Mouse (Mus musculus): ENCODE measurements around the gene Psg25. TPM values are rescaled to one million over a fixed set of nuclear protein-coding genes. Genes with fewer than 3 reads are reported as not detected.
"Not testable (repeated sequence)": the region's sequence is repeated elsewhere in the genome, so short reads cannot be mapped to it uniquely, and the experiment has no call there.

Gene Psg25
- not detected in 2 replicates for polyA plus RNA-seq (2016; fragmentation: Nextera tagmentation; extraction: Ambion mirVana)

DNA sequence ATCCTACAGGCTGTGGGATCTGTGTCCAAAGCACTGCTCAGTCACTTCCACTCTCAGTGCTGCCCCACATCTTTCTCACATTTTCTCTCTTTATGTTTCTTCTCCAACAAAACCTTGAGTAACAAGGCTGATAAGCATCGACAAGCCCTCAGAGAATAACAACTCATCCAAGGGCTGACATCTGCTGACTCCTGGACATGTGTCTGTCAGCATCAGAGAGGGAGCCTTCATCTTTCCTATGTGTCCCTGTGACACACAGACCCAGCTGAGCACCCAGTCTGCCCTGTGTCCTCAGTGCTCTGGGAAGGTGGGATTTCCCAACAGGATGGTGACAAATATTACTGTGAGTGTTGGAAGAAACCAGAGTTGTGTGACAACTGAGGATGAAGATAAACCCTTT is at the start of gene Psg25:
Gene Psg25, minus strand, starts transcription at position 101 of the 400 bp plus-strand sequence.
- 85% methylated on average over 1 of the region's 1 CpGs for WGBS
- Histone ChIP-seq H3K36me3 (no peaks in the 10 kb centered on the region), H3K27me3 (no peaks in the 10 kb centered on the region), H3K9me3 (0 out of 2 replicates have a peak, but pooled peaks cover 14% of the 10 kb centered on the region), H3K27ac (no peak within 1 kb of the TSS), H3K4me1 (replicated peaks) (no peaks in the 10 kb centered on the region), H3K4me3 (replicated peaks) (no peak within 1 kb of the TSS), H3K9ac (replicated peaks) (no peak within 1 kb of the TSS), H3K4me2 (no peak within 1 kb of the TSS)
- ATAC-seq (ENCODE audit: insufficient number of reproducible peaks, insufficient read depth, low FRiP score, low TSS enrichment, low read depth), result no peak

DNA sequence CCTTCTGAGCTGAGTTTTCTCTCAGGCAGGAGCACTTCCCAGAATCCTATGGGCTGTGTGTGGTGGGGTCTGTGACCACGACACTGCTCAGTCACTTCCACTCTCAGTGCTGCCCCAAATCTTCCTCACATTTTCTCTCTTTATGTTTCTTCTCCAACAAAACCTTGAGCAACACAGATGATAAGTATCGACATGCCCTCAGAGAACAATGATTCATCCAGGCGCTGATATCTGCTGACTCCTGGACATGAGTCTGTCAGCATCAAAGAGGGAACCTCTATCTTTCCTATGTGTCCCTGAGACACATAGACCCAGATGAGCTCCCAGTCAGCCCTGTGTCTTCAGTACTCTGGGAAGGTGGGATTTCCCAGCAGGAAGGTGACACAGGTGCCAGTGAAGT is 35.1 kb upstream of the Psg25 start, which contains the start of gene Psg27:
Gene Psg27, minus strand, starts transcription at position 101 of the 400 bp plus-strand sequence.
- no peaks in the 10 kb centered on the region for H3K4me1 ChIP-seq (replicated peaks)
- peaks cover 17% of the 10 kb centered on the region; the same call in 1 of the 2 replicates for H3K9me3 ChIP-seq
- 74% methylated on average over 3 of the region's 3 CpGs for WGBS
- no peak within 1 kb of the TSS for H3K9ac ChIP-seq (replicated peaks)
- H3K27ac ChIP-seq, result no peak within 1 kb of the TSS
- no peaks in the 10 kb centered on the region for H3K36me3 ChIP-seq
- H3K4me2 ChIP-seq, result no peak within 1 kb of the TSS
- H3K27me3 ChIP-seq, result no peaks in the 10 kb centered on the region
- no peak within 1 kb of the TSS for H3K4me3 ChIP-seq (replicated peaks)
- ATAC-seq (ENCODE audit: insufficient number of reproducible peaks, insufficient read depth, low FRiP score, low TSS enrichment, low read depth), result no peak

DNA sequence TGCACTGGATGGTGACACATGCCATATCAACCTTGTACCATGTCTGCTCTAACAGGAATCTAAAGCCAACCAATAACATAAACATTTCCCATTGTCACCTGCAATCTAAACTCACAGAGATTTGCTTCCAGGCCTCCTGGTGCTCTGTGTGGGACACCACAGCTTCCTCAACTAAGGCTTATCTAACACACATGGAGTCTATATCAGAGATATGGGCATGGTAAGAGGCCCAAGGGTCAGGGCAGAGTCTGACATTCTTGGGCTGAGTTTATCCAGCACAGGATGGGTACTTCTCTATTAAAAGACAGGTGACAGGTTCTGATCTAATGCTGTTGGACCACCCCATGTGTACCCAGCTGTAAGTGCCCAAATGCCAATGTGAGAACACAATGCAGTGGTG is 27.8 kb upstream of the Psg25 start:
- ATAC-seq (ENCODE audit: insufficient number of reproducible peaks, insufficient read depth, low FRiP score, low TSS enrichment, low read depth), result no peak
- Histone ChIP-seq H3K9ac (replicated peaks) (no peak overlapping the region), H3K27ac (no peak overlapping the region), H3K36me3 (no peaks in the 10 kb centered on the region), H3K4me3 (replicated peaks) (no peak overlapping the region), H3K4me2 (no peak overlapping the region), H3K9me3 (0 out of 2 replicates have a peak, but pooled peaks cover 18% of the 10 kb centered on the region), H3K4me1 (replicated peaks) (no peaks in the 10 kb centered on the region), H3K27me3 (no peaks in the 10 kb centered on the region)

DNA sequence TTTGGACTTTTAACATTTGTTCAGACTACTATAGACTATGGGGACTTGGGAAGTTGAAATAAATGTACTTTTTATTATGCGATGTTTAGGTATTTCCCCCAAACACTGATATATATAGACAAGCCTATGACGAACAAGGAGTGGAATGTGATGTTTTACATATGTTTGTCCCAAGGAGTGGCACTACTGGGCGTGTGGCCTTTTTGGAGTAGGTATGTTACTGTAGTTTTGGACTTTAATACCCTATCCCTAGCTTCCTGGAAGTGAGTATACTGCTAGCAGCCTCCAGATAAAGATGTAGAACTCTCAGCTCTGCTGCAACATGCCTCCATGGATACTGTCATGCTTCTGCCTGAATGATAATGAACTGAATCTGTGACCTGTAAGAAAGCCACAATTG is 23.7 kb upstream of the Psg25 start:
- not testable (repeated sequence) for H3K36me3 ChIP-seq; H3K4me1 ChIP-seq (replicated peaks); H3K27me3 ChIP-seq; H3K4me2 ChIP-seq; H3K9ac ChIP-seq (replicated peaks); ATAC-seq (ENCODE audit: insufficient number of reproducible peaks, insufficient read depth, low FRiP score, low TSS enrichment, low read depth); H3K27ac ChIP-seq; H3K4me3 ChIP-seq (replicated peaks)
- WGBS, result 80% methylated on average over 3 of the region's 3 CpGs
- H3K9me3 ChIP-seq, result 0 out of 2 replicates have a peak, but pooled peaks cover 19% of the 10 kb centered on the region

DNA sequence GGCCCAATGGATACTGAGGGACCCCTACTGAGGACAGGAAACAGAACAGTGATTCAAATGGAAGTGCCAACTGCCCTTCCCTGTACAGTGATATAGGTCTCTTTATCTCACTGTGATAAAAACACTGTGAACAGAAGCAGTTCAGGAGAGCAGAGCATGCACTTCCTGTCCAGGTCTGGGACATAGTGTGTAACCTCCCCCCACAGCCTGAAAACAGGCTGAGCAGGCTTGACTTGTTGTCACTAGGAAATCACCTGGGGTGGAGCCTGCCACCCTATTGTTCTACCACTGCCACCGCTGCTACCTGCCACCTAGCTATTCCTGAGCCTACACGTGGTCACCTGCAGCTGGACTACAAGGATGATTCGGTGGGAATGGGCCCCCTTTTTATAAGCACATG is 1.4 kb upstream of the Psg25 start:
- Histone ChIP-seq H3K27me3 (no peaks in the 10 kb centered on the region), H3K36me3 (no peaks in the 10 kb centered on the region), H3K9me3 (0 out of 2 replicates have a peak, but pooled peaks cover 14% of the 10 kb centered on the region), H3K27ac (no peak overlapping the region), H3K9ac (replicated peaks) (no peak overlapping the region), H3K4me2 (no peak overlapping the region), H3K4me3 (replicated peaks) (no peak overlapping the region), H3K4me1 (replicated peaks) (no peaks in the 10 kb centered on the region)
- 59% methylated on average over 3 of the region's 3 CpGs for WGBS
- no peak for ATAC-seq (ENCODE audit: insufficient number of reproducible peaks, insufficient read depth, low FRiP score, low TSS enrichment, low read depth)

DNA sequence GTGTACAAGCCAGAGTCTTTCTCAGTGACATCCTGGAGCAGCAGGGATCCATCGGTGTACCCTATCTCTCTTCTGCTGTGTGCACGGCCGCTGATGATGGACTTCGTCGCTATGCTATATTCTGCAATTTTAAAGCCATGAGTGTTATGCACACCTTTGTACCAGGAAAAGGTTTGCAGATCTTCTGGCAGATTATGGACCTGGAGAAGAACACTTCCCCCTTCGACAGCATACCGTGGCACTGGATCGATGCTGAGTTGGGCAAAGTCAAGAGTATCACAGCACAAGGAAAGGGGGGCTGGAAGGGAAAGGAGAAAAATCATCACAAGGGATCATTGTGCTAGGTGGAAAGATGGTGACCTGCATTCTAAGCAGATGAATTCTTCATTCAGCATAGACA is 7.4 kb downstream of the Psg25 start:
- no peak overlapping the region for H3K4me2 ChIP-seq
- H3K36me3 ChIP-seq, result no peaks in the 10 kb centered on the region
- WGBS, result 92% methylated on average over 8 of the region's 8 CpGs

DNA sequence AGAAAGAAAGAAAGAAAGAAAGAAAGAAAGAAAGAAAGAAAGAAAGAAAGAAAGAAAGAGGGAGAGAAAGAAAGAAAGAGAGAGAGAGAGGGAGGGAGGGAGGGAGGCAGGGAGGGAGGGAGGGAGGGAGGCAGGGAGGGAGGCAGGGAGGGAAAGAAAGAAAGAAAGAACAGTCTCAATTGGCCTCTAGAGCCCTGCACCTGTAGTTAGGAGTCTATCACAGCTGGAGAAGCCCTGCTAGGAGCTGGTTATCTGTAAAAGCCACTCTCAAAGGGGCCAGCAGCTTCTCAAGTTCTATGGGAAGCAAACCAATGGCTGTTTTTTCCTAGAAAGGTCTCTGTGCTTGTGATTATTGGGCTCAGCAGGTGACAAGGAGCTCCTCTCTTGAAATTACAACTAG is 19.2 kb downstream of the Psg25 start:
- not testable (repeated sequence) for H3K4me1 ChIP-seq (replicated peaks); H3K36me3 ChIP-seq; H3K4me3 ChIP-seq (replicated peaks); H3K4me2 ChIP-seq; ATAC-seq (ENCODE audit: insufficient number of reproducible peaks, insufficient read depth, low FRiP score, low TSS enrichment, low read depth); H3K27ac ChIP-seq; H3K27me3 ChIP-seq; H3K9ac ChIP-seq (replicated peaks); H3K9me3 ChIP-seq

More for the DNA sequence above, 7.4 kb downstream of the Psg25 start:
- Histone ChIP-seq H3K27me3 (no peaks in the 10 kb centered on the region), H3K4me1 (replicated peaks) (no peaks in the 10 kb centered on the region), H3K9ac (replicated peaks) (no peak overlapping the region), H3K27ac (no peak overlapping the region), H3K9me3 (peaks cover 11% of the 10 kb centered on the region; the same call in 1 of the 2 replicates), H3K4me3 (replicated peaks) (no peak overlapping the region)
- ATAC-seq (ENCODE audit: insufficient number of reproducible peaks, insufficient read depth, low FRiP score, low TSS enrichment, low read depth), result no peak

DNA sequence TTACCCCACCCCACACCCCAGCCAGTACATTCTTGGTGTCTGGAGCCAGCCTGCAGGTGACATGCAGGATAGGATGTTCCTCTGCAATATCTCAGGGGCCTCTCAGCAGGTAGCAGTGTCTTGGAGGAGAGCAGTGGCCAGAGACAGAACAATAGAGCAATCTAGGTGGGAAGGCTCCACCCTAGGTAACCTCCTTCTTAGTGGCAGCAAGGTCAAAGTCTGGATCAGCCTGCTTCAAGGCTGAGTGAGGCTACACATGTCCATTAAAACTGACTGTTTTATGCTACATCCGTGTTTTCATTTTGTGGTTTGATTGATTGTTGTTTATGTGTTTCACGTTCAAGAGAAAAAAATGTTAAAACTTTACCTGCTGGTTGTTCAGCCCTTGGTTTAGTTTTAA is 19.7 kb downstream of the Psg25 start:
- H3K9me3 ChIP-seq; H3K27me3 ChIP-seq; H3K4me1 ChIP-seq (replicated peaks); H3K36me3 ChIP-seq; H3K4me3 ChIP-seq (replicated peaks); H3K27ac ChIP-seq; H3K9ac ChIP-seq (replicated peaks); H3K4me2 ChIP-seq; ATAC-seq (ENCODE audit: insufficient number of reproducible peaks, insufficient read depth, low FRiP score, low TSS enrichment, low read depth): not testable (repeated sequence)
- WGBS, result 55% methylated on average over 2 of the region's 2 CpGs

DNA sequence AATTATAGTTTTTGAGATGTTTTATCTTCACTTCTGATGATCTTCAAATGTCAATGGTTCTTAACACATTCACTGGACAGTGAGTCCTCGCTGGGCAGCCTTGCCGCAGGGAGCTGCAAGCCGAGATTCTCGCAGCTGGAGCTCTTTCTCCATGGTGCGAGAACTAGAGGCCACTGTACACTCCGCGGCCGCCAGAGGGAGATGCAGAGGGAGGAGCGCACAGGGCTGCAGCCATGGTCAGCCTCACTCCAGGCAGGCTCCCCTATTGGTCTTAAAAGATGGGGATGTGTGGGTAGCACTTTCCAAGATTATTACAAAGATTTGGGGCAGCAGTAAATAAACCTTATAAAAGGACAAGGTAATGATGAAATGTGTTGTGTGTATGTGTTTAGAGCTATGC is 20.6 kb downstream of the Psg25 start:
- no peak for ATAC-seq (ENCODE audit: insufficient number of reproducible peaks, insufficient read depth, low FRiP score, low TSS enrichment, low read depth)
- H3K4me2 ChIP-seq, result no peak overlapping the region
- no peak overlapping the region for H3K4me3 ChIP-seq (replicated peaks)
- H3K9me3 ChIP-seq, result no peaks in the 10 kb centered on the region
- no peaks in the 10 kb centered on the region for H3K27me3 ChIP-seq
- WGBS, result 29% methylated on average over 9 of the region's 9 CpGs
- H3K36me3 ChIP-seq, result no peaks in the 10 kb centered on the region
- H3K4me1 ChIP-seq (replicated peaks), result no peaks in the 10 kb centered on the region
- H3K27ac ChIP-seq, result no peak overlapping the region
- H3K9ac ChIP-seq (replicated peaks), result no peak overlapping the region

DNA sequence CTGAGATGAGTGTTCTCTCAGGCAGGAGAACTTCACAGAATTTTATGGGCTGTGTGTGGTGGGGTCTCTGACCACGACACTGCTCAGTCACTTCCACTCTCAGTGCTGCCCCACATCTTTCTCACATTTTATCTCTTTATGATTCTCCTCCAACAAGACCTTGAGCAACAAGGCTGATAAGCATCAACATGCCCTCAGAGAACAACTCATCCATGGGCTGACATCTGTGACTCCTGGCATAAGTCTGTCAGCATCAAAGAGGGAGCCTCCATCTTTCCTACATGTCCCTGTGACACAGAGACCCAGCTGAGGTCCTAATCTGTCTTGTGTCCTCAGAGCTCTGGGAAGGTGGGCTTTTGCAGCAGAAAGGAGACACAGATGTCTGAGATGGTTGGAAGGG is 48.0 kb downstream of the Psg25 start, which contains the start of gene Psg26:
Gene Psg26, minus strand, starts transcription at position 101 of the 400 bp plus-strand sequence.
- Histone ChIP-seq H3K36me3 (no peaks in the 10 kb centered on the region), H3K27ac (no peak within 1 kb of the TSS), H3K9me3 (peaks cover 32% of the 10 kb centered on the region), H3K4me3 (replicated peaks) (no peak within 1 kb of the TSS), H3K9ac (replicated peaks) (no peak within 1 kb of the TSS), H3K4me2 (no peak within 1 kb of the TSS), H3K4me1 (replicated peaks) (no peaks in the 10 kb centered on the region), H3K27me3 (no peaks in the 10 kb centered on the region)
- ATAC-seq (ENCODE audit: insufficient number of reproducible peaks, insufficient read depth, low FRiP score, low TSS enrichment, low read depth), result no peak
- 73% methylated on average over 1 of the region's 1 CpGs for WGBS
